Mouse (Mus musculus): ENCODE measurements around the gene Ddx6.

DNA sequence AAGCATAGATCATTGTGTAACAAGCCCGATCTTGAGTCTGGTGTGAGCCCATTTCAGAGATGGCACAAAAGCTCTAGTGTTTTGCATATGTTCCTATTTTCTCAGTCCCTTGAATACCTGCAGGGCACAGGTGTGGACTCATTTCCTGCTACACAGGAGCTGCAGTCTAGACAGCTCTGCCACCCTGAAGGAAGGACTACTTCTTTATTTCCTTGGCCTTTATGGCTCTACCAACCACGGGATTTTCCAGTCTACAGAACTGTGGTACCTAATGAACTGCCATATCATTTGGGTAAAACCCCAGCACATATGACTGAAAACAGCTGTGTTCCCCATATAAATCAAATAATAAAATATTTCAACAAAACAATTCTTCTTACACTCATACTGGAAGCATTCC is 29.6 kb upstream of the Ddx6 start:
- TF ChIP-seq CTCF (IDR thresholded peaks at IDR 0.05; ENCODE audit: control insufficient read depth, insufficient read depth, insufficient read length) (no peak), USF1 (IDR thresholded peaks at IDR 0.05; ENCODE audit: low read depth) (no peak)

Measured in C2C12 (cell line).